Mouse (Mus musculus): ENCODE results near the gene Tac4. TPM values are rescaled to one million over a fixed set of nuclear protein-coding genes. Genes with fewer than 3 reads are reported as not detected.

Gene Tac4
- polyA plus RNA-seq, 1 experiment from 2014 or later = not detected

GRCm38 (mm10) chr11:95242653-95243052 lies 18.7 kb upstream of the Tac4 start:
- H3K4me2 ChIP-seq = no peak overlapping the region
- 65% methylated on average over 6 of the region's 6 CpGs for WGBS
- H3K9ac ChIP-seq = no peak overlapping the region
- no peak overlapping the region for H3K27ac ChIP-seq
- no peak overlapping the region for H3K4me3 ChIP-seq
- H3K4me1 ChIP-seq = peaks cover 5% of the 10 kb centered on the region
- ATAC-seq (replicated peaks) = no peak
- no peaks in the 10 kb centered on the region for H3K9me3 ChIP-seq
- no peaks in the 10 kb centered on the region for H3K36me3 ChIP-seq (replicated peaks)
- no peaks in the 10 kb centered on the region for H3K27me3 ChIP-seq (replicated peaks)

GRCm38 (mm10) chr11:95245456-95245855 lies 15.9 kb upstream of the Tac4 start:
- no peaks in the 10 kb centered on the region for H3K36me3 ChIP-seq (replicated peaks)
- H3K4me2 ChIP-seq = no peak overlapping the region
- H3K27ac ChIP-seq = no peak overlapping the region
- peaks cover 5% of the 10 kb centered on the region for H3K4me1 ChIP-seq
- no peak overlapping the region for H3K4me3 ChIP-seq
- no peak for ATAC-seq (replicated peaks)
- no peaks in the 10 kb centered on the region for H3K27me3 ChIP-seq (replicated peaks)
- 81% methylated on average over 7 of the region's 7 CpGs for WGBS
- no peaks in the 10 kb centered on the region for H3K9me3 ChIP-seq
- no peak overlapping the region for H3K9ac ChIP-seq

GRCm38 (mm10) chr11:95247065-95247464 lies 14.3 kb upstream of the Tac4 start:
- H3K4me3 ChIP-seq = no peak overlapping the region
- peaks cover 5% of the 10 kb centered on the region for H3K4me1 ChIP-seq
- no peak overlapping the region for H3K9ac ChIP-seq
- WGBS = 32% methylated on average over 14 of the region's 14 CpGs
- H3K27me3 ChIP-seq (replicated peaks) = 0 out of 2 replicates have a peak, but pooled peaks cover 2% of the 10 kb centered on the region
- no peak overlapping the region for H3K27ac ChIP-seq
- H3K9me3 ChIP-seq = no peaks in the 10 kb centered on the region
- no peak overlapping the region for H3K4me2 ChIP-seq
- ATAC-seq (replicated peaks) = no peak
- no peaks in the 10 kb centered on the region for H3K36me3 ChIP-seq (replicated peaks)

GRCm38 (mm10) chr11:95250110-95250509 lies 11.2 kb upstream of the Tac4 start:
- Histone ChIP-seq H3K27ac (no peak overlapping the region), H3K36me3 (replicated peaks) (no peaks in the 10 kb centered on the region), H3K9ac (no peak overlapping the region), H3K9me3 (no peaks in the 10 kb centered on the region), H3K27me3 (replicated peaks) (0 out of 2 replicates have a peak, but pooled peaks cover 3% of the 10 kb centered on the region), H3K4me1 (peaks cover 5% of the 10 kb centered on the region), H3K4me3 (no peak overlapping the region), H3K4me2 (no peak overlapping the region)
- 47% methylated on average over 10 of the region's 10 CpGs for WGBS
- ATAC-seq (replicated peaks) = no peak

DNA sequence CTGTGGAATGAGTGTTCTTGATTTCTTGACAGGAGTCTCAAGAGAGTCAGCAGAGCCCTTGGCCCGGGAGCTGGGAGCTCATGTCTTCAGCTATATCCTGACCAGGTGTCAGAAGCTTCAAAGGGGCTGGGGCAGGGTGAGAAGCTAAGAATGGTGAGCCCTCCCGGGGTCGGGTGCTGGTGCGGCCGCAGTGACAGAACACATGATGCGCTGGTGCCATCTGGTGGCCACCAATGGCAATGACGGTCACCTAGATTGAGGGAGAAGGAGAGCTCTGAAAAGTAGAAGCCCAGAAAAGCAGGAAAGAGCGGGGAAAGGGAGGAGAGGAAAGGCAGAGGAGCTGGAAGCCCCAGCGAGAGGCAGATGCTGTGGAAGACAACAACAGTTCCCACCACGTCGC lies 10.0 kb upstream of the Tac4 start:
- 4% methylated on average over 11 of the region's 11 CpGs for WGBS
- Histone ChIP-seq H3K9ac (no peak overlapping the region), H3K27me3 (replicated peaks) (0 out of 2 replicates have a peak, but pooled peaks cover 3% of the 10 kb centered on the region), H3K36me3 (replicated peaks) (no peaks in the 10 kb centered on the region), H3K4me1 (peaks cover 5% of the 10 kb centered on the region), H3K27ac (no peak overlapping the region), H3K4me2 (no peak overlapping the region), H3K9me3 (no peaks in the 10 kb centered on the region), H3K4me3 (no peak overlapping the region)
- ATAC-seq (replicated peaks) = no peak

- Histone ChIP-seq H3K9ac (no peak overlapping the region), H3K36me3 (replicated peaks) (no peaks in the 10 kb centered on the region), H3K4me2 (no peak overlapping the region), H3K4me3 (no peak overlapping the region), H3K4me1 (peaks cover 3% of the 10 kb centered on the region), H3K27me3 (replicated peaks) (0 out of 2 replicates have a peak, but pooled peaks cover 3% of the 10 kb centered on the region), H3K9me3 (no peaks in the 10 kb centered on the region), H3K27ac (no peak overlapping the region)
- no peak for ATAC-seq (replicated peaks)
- WGBS = 87% methylated on average over 6 of the region's 6 CpGs
Observed at GRCm38 (mm10) chr11:95252104-95252503, 9.2 kb upstream of the Tac4 start.

DNA sequence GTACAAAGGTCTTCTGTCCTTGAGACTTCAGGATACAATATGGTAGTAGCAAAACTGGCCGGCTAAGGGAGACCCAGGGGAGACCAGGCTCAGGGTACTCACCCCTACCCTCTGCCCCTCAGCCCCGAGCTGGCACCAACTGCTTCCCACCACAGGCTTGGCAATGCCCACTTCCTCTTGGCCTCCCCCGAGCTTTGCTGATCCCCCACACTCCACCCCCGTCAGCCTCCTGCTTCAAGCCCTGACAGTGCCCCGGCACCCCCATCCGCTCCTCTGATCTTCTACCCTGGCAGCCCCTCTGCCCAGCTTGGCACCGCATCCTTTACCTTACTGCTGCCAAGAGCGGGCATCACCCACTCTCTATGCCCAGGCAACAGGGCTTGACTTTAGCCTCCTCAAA lies 7.2 kb upstream of the Tac4 start:
- no peak overlapping the region for H3K4me3 ChIP-seq
- 73% methylated on average over 8 of the region's 8 CpGs for WGBS
- H3K36me3 ChIP-seq (replicated peaks) = no peaks in the 10 kb centered on the region
- H3K9me3 ChIP-seq = no peaks in the 10 kb centered on the region
- no peak for ATAC-seq (replicated peaks)
- no peak overlapping the region for H3K4me2 ChIP-seq
- no peak overlapping the region for H3K9ac ChIP-seq
- peaks cover 11% of the 10 kb centered on the region for H3K4me1 ChIP-seq
- H3K27ac ChIP-seq = no peak overlapping the region
- 0 out of 2 replicates have a peak, but pooled peaks cover 3% of the 10 kb centered on the region for H3K27me3 ChIP-seq (replicated peaks)

GRCm38 (mm10) chr11:95255747-95256146 lies 5.6 kb upstream of the Tac4 start:
- H3K9me3 ChIP-seq = no peaks in the 10 kb centered on the region
- H3K4me1 ChIP-seq = peaks cover 15% of the 10 kb centered on the region
- H3K9ac ChIP-seq = no peak overlapping the region
- H3K27me3 ChIP-seq (replicated peaks) = 0 out of 2 replicates have a peak, but pooled peaks cover 3% of the 10 kb centered on the region
- H3K27ac ChIP-seq = no peak overlapping the region
- ATAC-seq (replicated peaks) = no peak
- no peak overlapping the region for H3K4me2 ChIP-seq
- no peaks in the 10 kb centered on the region for H3K36me3 ChIP-seq (replicated peaks)
- 81% methylated on average over 6 of the region's 6 CpGs for WGBS
- no peak overlapping the region for H3K4me3 ChIP-seq

DNA sequence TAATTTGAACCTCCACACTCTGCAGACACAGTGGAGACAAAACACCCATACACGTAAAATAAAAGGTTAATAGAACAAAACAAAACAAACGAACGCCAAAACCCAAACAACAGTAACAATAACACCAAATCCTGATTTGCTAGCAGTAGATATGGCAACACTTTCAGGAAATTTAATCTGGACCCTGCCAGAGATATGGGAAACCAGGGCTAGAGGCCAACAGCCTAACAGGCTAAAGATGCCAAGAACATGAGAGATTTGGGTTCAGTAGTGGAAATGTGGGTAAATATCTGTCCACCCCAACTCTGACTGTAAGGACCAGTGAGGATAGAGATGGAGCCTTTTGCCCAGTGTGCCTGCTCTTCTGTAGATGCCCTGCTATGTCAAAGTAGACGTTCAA lies 3.4 kb upstream of the Tac4 start:
- Histone ChIP-seq H3K36me3 (replicated peaks) (no peaks in the 10 kb centered on the region), H3K4me3 (peak overlapping the region; percentile 51; the same call in 1 of the 2 replicates), H3K27me3 (replicated peaks) (0 out of 2 replicates have a peak, but pooled peaks cover 2% of the 10 kb centered on the region), H3K27ac (no peak overlapping the region), H3K4me2 (no peak overlapping the region), H3K4me1 (peaks cover 15% of the 10 kb centered on the region), H3K9ac (no peak overlapping the region), H3K9me3 (no peaks in the 10 kb centered on the region)
- WGBS = 60% methylated on average over 4 of the region's 4 CpGs
- no peak for ATAC-seq (replicated peaks)

DNA sequence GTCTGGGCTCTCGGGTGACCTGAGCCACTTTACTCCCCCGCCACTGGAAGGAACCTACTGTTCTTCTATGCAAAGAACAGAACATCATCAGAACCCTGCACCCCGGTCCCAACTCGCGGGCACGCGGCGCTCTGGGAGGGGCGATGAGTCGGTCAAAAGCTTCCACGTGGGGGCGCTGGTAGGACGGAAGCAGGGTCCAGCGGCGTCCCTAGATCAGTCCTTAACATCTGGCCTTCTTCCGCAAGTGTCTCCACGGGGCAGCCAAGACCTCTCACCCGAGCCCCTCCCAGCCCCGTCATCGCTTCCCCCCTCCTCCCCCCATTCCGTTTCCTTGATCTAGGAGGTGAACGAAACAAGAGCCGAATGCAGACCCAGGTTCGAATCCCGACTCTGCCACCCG lies 2.8 kb upstream of the Tac4 start:
- Histone ChIP-seq H3K27ac (no peak overlapping the region), H3K36me3 (replicated peaks) (no peaks in the 10 kb centered on the region), H3K4me2 (peak overlapping the region; percentile 80), H3K4me3 (peak overlapping the region; percentile 51), H3K9me3 (no peaks in the 10 kb centered on the region), H3K27me3 (replicated peaks) (0 out of 2 replicates have a peak, but pooled peaks cover 2% of the 10 kb centered on the region), H3K9ac (peak overlapping the region; percentile 56), H3K4me1 (peaks cover 15% of the 10 kb centered on the region)
- 1% methylated on average over 26 of the region's 26 CpGs for WGBS
- ATAC-seq (replicated peaks) = peak; percentile 46; the same call in 1 of the 2 replicates

- ATAC-seq (replicated peaks) = peak; percentile 51; the same call in 1 of the 2 replicates
- Histone ChIP-seq H3K36me3 (replicated peaks) (no peaks in the 10 kb centered on the region), H3K4me3 (peak overlapping the region; percentile 51), H3K27me3 (replicated peaks) (0 out of 2 replicates have a peak, but pooled peaks cover 2% of the 10 kb centered on the region), H3K9me3 (no peaks in the 10 kb centered on the region), H3K4me2 (peak overlapping the region; percentile 80), H3K4me1 (peaks cover 15% of the 10 kb centered on the region), H3K9ac (peak overlapping the region; percentile 56), H3K27ac (peak overlapping the region; percentile 34; the same call in 1 of the 2 replicates)
- under 1% methylated on average over 73 of the region's 73 CpGs for WGBS
Observed at GRCm38 (mm10) chr11:95259088-95259849, 2.1 kb upstream of the Tac4 start.

GRCm38 (mm10) chr11:95263816-95264454 lies 2.6 kb downstream of the Tac4 start:
- H3K4me3 ChIP-seq = no peak overlapping the region
- H3K9me3 ChIP-seq = no peaks in the 10 kb centered on the region
- H3K36me3 ChIP-seq (replicated peaks) = no peaks in the 10 kb centered on the region
- no peak overlapping the region for H3K9ac ChIP-seq
- H3K27me3 ChIP-seq (replicated peaks) = 0 out of 2 replicates have a peak, but pooled peaks cover 2% of the 10 kb centered on the region
- H3K27ac ChIP-seq = no peak overlapping the region
- H3K4me1 ChIP-seq = peaks cover 7% of the 10 kb centered on the region
- ATAC-seq (replicated peaks) = no peak
- WGBS = 9% methylated on average over 11 of the region's 11 CpGs
- H3K4me2 ChIP-seq = no peak overlapping the region
